Mouse (Mus musculus) ES-CJ7 (cell line): Measurements from ENCODE around the gene Inafm1.
A peak's percentile ranks its signal among the peaks of the same experiment; 100 is the strongest.
"Not testable (repeated sequence)": the region's sequence is repeated elsewhere in the genome, so short reads cannot be mapped to it uniquely, and the experiment has no call there.

Experiments used
- DNase-seq: peaks from one replicate; pipeline ENCODE4 v3.0.0; 2011; ENCODE audit warnings: low read depth, low spot score

Inafm1 gene

DNA sequence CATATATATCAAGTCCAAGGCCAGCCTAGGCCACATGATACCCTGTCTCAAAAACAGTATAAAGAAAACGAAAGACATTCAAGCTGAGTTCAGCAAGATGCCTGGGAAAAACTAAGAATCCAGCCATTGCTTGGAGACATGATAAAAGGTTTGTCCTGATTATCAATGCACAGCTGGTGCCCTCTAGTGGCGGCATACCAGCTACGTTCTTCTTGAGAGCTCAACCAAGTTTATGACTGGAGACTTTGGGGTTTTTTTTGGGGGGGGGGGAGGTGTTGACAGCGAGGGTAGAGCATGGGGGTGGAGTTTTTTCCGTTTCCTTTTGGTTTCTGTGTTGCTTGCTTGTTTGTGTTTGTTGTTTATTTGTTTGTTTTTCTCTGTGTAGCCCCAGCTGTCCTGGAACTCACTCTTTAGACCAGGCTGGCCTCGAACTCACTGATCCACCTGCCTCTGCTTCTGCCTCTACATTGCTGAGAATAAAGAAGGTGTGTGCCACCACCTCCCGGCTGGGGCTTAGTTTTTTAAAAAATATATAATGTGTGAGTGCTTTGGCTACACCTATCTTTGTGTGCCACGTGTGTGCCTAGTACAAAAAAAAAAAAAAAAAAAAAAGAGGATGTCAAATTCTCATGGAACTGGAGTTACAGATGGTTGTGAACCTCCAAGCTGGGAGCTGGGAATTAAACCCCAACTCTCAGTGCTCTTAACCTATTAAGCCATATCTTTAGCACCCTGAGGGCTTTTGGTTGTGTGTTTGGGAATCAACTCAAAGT is 10.2 kb downstream of the Inafm1 start:
- DNase-seq = peak; percentile 86

GRCm38 (mm10) chr7:16261097-16261496 is 12.3 kb downstream of the Inafm1 start:
- DNase-seq = no peak

DNA sequence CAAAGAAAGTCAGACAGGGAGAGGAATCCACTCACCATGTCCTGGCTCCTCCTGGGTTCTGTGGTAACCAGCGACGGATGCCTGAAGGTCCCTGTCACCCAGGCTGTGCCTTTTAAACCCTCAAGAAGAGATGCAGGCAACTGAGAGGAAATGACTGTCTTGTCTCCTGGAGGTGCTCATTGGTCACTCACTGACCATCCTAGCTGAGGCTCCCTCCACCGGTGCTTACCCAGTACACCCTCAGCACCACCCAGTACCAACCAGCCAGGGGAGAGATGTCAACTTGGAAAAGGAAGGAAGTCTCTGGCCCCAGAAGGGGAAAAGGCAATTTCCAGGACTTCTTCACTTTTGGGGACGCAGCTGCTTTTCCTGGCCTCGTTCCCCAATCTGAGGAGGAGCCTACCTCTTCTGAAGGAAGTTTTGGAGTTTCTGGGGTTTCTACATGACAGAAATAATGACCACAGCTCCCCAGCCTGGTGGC is 14.3 kb downstream of the Inafm1 start, which contains the start of gene C5ar1:
TSS of gene C5ar1 (minus strand) at position 431 of the 481 bp plus-strand sequence.
- DNase-seq = no peak

- no peak for DNase-seq
These were observed 15.6 kb downstream of the Inafm1 start for GRCm38 (mm10) chr7:16257830-16258229.

GRCm38 (mm10) chr7:16255963-16256362 is 17.5 kb downstream of the Inafm1 start:
- DNase-seq = not testable (repeated sequence)

- no peak for DNase-seq
These were observed 19.2 kb downstream of the Inafm1 start for GRCm38 (mm10) chr7:16254195-16254594.

DNA sequence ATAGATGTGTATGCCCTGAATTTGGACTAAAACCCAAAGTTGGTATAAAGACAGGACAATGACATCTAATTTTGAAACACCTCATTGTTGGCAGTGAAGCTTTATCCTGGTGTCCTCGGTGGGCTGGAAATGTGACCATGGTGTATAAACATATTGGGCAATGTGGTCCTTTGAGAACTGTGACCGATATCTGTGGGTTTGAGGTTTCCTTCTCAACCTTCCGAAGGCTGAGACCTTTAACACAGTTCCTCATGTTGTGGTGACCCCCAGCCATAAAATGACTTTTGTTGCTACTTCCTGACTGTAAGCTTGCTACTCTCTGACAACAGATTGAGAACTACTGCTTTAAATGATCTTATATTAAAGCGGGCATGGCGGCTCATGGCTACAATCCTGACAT is 22.7 kb downstream of the Inafm1 start:
- DNase-seq = no peak

GRCm38 (mm10) chr7:16245958-16246357 is 27.5 kb downstream of the Inafm1 start:
- no peak for DNase-seq

DNA sequence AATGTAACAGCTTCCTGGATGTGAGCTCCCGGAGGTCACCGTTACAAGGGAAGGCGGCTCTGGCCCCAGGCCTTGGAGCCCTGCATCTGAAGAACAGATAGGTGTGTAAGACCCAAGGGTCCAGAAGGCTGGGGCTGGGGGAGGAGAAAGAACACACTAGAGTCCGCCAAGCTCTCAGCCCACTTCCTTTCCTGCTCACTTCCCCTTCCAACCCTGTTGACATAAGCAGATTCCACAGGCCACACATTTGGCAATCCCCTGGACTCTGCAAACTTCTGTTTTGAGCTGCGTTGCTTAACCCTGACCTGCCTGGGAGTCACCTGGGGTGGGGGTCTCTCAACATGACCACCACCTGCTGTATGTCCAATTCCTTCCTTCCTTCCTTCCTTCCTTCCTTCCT is 29.4 kb downstream of the Inafm1 start, which contains the start of gene C5ar2:
TSS of gene C5ar2 (minus strand) at position 88 of the 400 bp plus-strand sequence.
- no peak for DNase-seq

- DNase-seq = no peak
These were observed 31.2 kb downstream of the Inafm1 start for GRCm38 (mm10) chr7:16242198-16242597.

DNA sequence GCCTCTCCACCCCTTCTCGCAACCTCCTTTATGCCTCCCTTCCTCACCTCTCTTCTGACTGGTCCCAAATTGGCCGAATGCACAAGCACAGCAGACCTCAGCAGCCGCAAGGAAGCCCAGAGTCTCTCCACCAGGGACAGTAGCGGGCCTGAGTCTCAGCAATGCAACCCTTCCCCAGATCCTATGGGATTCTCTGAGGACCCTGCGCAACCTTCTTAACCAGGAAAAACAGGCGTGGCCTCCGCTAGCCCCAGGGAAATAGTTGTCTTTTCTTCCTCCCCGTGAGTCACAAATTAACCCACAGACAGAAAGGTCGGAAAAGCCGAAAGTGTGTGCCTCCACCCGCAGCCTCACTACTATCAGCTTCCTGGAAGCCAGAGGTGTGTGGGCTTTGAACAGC is 31.6 kb downstream of the Inafm1 start:
- peak; percentile 62 for DNase-seq

- DNase-seq = no peak
These were observed 32.5 kb downstream of the Inafm1 start for GRCm38 (mm10) chr7:16240978-16241303.

- no peak for DNase-seq
These were observed 33.0 kb downstream of the Inafm1 start for GRCm38 (mm10) chr7:16240281-16240977.

DNA sequence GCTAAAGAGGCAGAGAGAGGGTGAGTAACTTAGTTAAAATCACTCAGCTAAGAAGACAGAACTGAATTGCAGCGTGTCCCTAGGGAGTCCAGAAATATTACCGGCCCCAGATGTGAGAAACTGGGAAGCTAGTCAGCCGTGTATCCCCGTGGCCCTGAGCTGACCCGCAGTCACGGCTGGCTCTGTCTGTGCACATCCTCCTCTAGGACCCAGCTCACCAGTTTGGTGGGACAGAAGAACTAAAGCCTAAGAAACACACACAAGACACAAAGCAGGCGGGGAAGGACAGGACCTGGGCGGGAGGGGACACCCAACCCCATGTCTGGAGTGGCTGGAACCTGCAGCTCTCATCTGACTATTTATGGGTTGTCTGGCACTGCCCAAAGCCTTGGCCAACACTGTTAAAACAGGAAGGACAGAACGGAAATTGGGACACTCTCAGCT is 33.8 kb downstream of the Inafm1 start:
- DNase-seq = no peak

- DNase-seq = peak; percentile 66
These were observed 43.5 kb downstream of the Inafm1 start for GRCm38 (mm10) chr7:16229869-16230268.
